Comparison of ENCODE assay signal across 8 mouse cellular contexts in genomic region chr6:124965747-124966146, GRCm38 (mm10). TPM values are rescaled to one million over a fixed set of nuclear protein-coding genes. Genes with fewer than 3 reads are reported as not detected.
A peak's percentile ranks its signal among the peaks of the same experiment; 100 is the strongest.
DNase-seq lines count a peak whose midpoint lies in the region; ATAC-seq and TF ChIP-seq lines count a peak whose summit lies in the region.

No protein-coding gene starts in this region.

- peaks cover 48% of the 10 kb centered on the region for H3K79me2 ChIP-seq in C2C12 (ENCODE audit: control insufficient read depth, insufficient read depth)

- H3K4me1 ChIP-seq in heart, embryonic 11.5 days (ENCODE audit: control insufficient read depth, insufficient read depth, low read length): peaks cover 6% of the 10 kb centered on the region
- H3K4me1 ChIP-seq in embryonic facial prominence, embryonic 14.5 days (ENCODE audit: control insufficient read depth, insufficient read depth, low read length): peaks cover 14% of the 10 kb centered on the region
- H3K4me1 ChIP-seq in limb, embryonic 15.5 days: peaks cover 17% of the 10 kb centered on the region; the same call in 1 of the 2 replicates

- TF ChIP-seq CTCF in C2C12 (IDR thresholded peaks at IDR 0.05; ENCODE audit: control insufficient read depth, insufficient read depth, insufficient read length): no peak

- peaks cover 26% of the 10 kb centered on the region for H3K79me3 ChIP-seq in C2C12 (ENCODE audit: low read depth)

- 15% methylated on average over 15 of the region's 15 CpGs for WGBS in heart, embryonic 11.5 days (ENCODE audit: insufficient replicate concordance)
- WGBS in embryonic facial prominence, embryonic 14.5 days: 12% methylated on average over 15 of the region's 15 CpGs
- 13% methylated on average over 15 of the region's 15 CpGs for WGBS in limb, embryonic 15.5 days

- H3K4me3 ChIP-seq in heart, embryonic 11.5 days (ENCODE audit: low read depth, low read length): peak overlapping the region; percentile 70
- H3K4me3 ChIP-seq in C2C12 (ENCODE audit: insufficient read depth, poor library complexity, severe bottlenecking): peak overlapping the region; percentile 85
- H3K4me3 ChIP-seq in embryonic facial prominence, embryonic 14.5 days (ENCODE audit: low read depth, low read length): peak overlapping the region; percentile 65
- peak overlapping the region; percentile 62 for H3K4me3 ChIP-seq in limb, embryonic 15.5 days

- peak overlapping the region; percentile 87 for H3ac ChIP-seq in C2C12 (ENCODE audit: control insufficient read depth, insufficient read length, low read depth)

- peak overlapping the region; percentile 86 for H3K9ac ChIP-seq in heart, embryonic 11.5 days (ENCODE audit: low read depth, low read length)
- peak overlapping the region; percentile 89 for H3K9ac ChIP-seq in embryonic facial prominence, embryonic 14.5 days (ENCODE audit: low read depth, low read length)
- H3K9ac ChIP-seq in limb, embryonic 15.5 days: peak overlapping the region; percentile 77

- no peak for DNase-seq in heart, postnatal 36 days
- DNase-seq in embryonic facial prominence, embryonic 14.5 days (ENCODE audit: low spot score): no peak
- no peak for DNase-seq in adrenal gland, postnatal 4 days (ENCODE audit: low spot score in 2 of 2)
- no peak for DNase-seq in gastrocnemius, postnatal 36 days

- H3K36me3 ChIP-seq in heart, embryonic 11.5 days (ENCODE audit: control insufficient read depth, insufficient read depth, low read length): peaks cover 4% of the 10 kb centered on the region
- peaks cover 29% of the 10 kb centered on the region for H3K36me3 ChIP-seq in C2C12 (ENCODE audit: control insufficient read depth, insufficient read depth)
- H3K36me3 ChIP-seq in embryonic facial prominence, embryonic 14.5 days (ENCODE audit: control insufficient read depth, insufficient read depth, low read length): peaks cover 23% of the 10 kb centered on the region
- peaks cover 16% of the 10 kb centered on the region for H3K36me3 ChIP-seq in limb, embryonic 15.5 days

- intact Hi-C loops in heart, postnatal 36 days (cut with DNase I): loop anchor here (1.0 to 10.0 kb wide), 5 partner anchors 33 to 111 kb away; partner anchors contain the start of genes Ing4, P3h3 and Zfp384
- intact Hi-C loops in gastrocnemius, postnatal 36 days (cut with DNase I): loop anchor here (2.0 kb wide), 1 partner anchor 63 kb away; no protein-coding TSS in a partner anchor

- H3K4me2 ChIP-seq in heart, embryonic 11.5 days: peak overlapping the region; percentile 95
- peak overlapping the region; percentile 78 for H3K4me2 ChIP-seq in embryonic facial prominence, embryonic 14.5 days (ENCODE audit: low read depth, low read length)
- H3K4me2 ChIP-seq in limb, embryonic 15.5 days: peak overlapping the region; percentile 92

- no peaks in the 10 kb centered on the region for H3K27me3 ChIP-seq in heart, embryonic 11.5 days (ENCODE audit: control insufficient read depth, insufficient read depth, low read length)
- no peaks in the 10 kb centered on the region for H3K27me3 ChIP-seq in C2C12 (ENCODE audit: control insufficient read depth, insufficient read depth, insufficient read length)
- no peaks in the 10 kb centered on the region for H3K27me3 ChIP-seq in embryonic facial prominence, embryonic 14.5 days (replicated peaks; ENCODE audit: control insufficient read depth, insufficient read depth, low read length)
- H3K27me3 ChIP-seq in limb, embryonic 15.5 days: no peaks in the 10 kb centered on the region

- H3K9me3 ChIP-seq in heart, embryonic 11.5 days (replicated peaks; ENCODE audit: control insufficient read depth, low read length): no peaks in the 10 kb centered on the region
- H3K9me3 ChIP-seq in embryonic facial prominence, embryonic 14.5 days (ENCODE audit: control insufficient read depth, low read length): peaks cover 9% of the 10 kb centered on the region
- H3K9me3 ChIP-seq in limb, embryonic 15.5 days: no peaks in the 10 kb centered on the region

- ATAC-seq in heart, embryonic 11.5 days (replicated peaks; ENCODE audit: insufficient number of reproducible peaks, low FRiP score, low TSS enrichment): no peak
- ATAC-seq in embryonic facial prominence, embryonic 14.5 days (ENCODE audit: low read depth): no peak
- no peak for ATAC-seq in limb, embryonic 15.5 days (ENCODE audit: insufficient number of reproducible peaks, low FRiP score, low TSS enrichment, low read depth)
- no peak for ATAC-seq in megakaryocyte-erythroid progenitor cell, adult 5-6 weeks (replicated peaks; ENCODE audit: low FRiP score, low TSS enrichment, poor library complexity, severe bottlenecking)

- H3K27ac ChIP-seq in heart, embryonic 11.5 days (ENCODE audit: low read depth, low read length): peak overlapping the region; percentile 85
- peak overlapping the region; percentile 88 for H3K27ac ChIP-seq in embryonic facial prominence, embryonic 14.5 days (replicated peaks; ENCODE audit: low read depth, low read length)
- peak overlapping the region; percentile 93 for H3K27ac ChIP-seq in limb, embryonic 15.5 days

TF ChIP-seq in C2C12, 6 proteins besides CTCF, POLR2A, EP300 and RAD21:
- TF ChIP-seq MYOD1 (IDR thresholded peaks at IDR 0.05; ENCODE audit: control insufficient read depth, insufficient read length, low read depth) (no peak), FOSL1 (IDR thresholded peaks at IDR 0.05; ENCODE audit: insufficient read depth, low read length, poor library complexity, severe bottlenecking) (no peak), USF1 (IDR thresholded peaks at IDR 0.05; ENCODE audit: low read depth) (no peak), MAX (IDR thresholded peaks at IDR 0.05) (no peak), CEBPB (IDR thresholded peaks at IDR 0.05; ENCODE audit: low read depth) (no peak), MYOG (IDR thresholded peaks at IDR 0.05; ENCODE audit: control insufficient read depth, extremely low read depth, insufficient read length) (no peak)

RNA-seq across cellular contexts. Expression of gene Cops7a, which starts 0.4 kb away (rescaled TPM):
- 134 and 142 TPM in 2 replicates for polyA plus RNA-seq in heart, embryonic 11.5 days (2014; fragmentation: Nextera tagmentation; extraction: Ambion mirVana)
- 10 to 100 TPM; 93.6 to 98.8 TPM for total RNA-seq in heart, postnatal 36 days (2021)
- 165 TPM for polyA plus RNA-seq in C2C12 (2012; fragmentation: generic; extraction: Trizol)
- polyA plus RNA-seq in embryonic facial prominence, embryonic 14.5 days (2014; fragmentation: Nextera tagmentation; extraction: Ambion mirVana): 138 and 141 TPM in 2 replicates
- polyA plus RNA-seq in limb, embryonic 15.5 days (2015; fragmentation: Nextera tagmentation; extraction: Ambion mirVana): 146 and 160 TPM in 2 replicates
- total RNA-seq in megakaryocyte-erythroid progenitor cell, adult 5-6 weeks (2014; fragmentation: Nextera tagmentation): 71.0 and 117 TPM in 2 replicates
- 46.8 and 57.5 TPM in 2 replicates for total RNA-seq in megakaryocyte-erythroid progenitor cell, adult 5-6 weeks (2017)
- total RNA-seq in adrenal gland, postnatal 4 days (2021): 100 to 1,000 TPM; 143 to 151 TPM
- total RNA-seq in gastrocnemius, postnatal 36 days (2021): 100 to 1,000 TPM in 1 of 2 experiments, 10 to 100 TPM in 1; 98.3 to 107 TPM

RNA-seq across cellular contexts. Expression of gene Pianp, which starts 30.7 kb away (rescaled TPM):
- polyA plus RNA-seq in heart, embryonic 11.5 days (2014; fragmentation: Nextera tagmentation; extraction: Ambion mirVana): 0.41 TPM in 1 of 2 replicates, not detected in the other
- total RNA-seq in heart, postnatal 36 days (2021): 1 to 10 TPM in 1 of 2 experiments, under 1 TPM in 1; 0.81 to 1.0 TPM
- 1.1 TPM for polyA plus RNA-seq in C2C12 (2012; fragmentation: generic; extraction: Trizol)
- polyA plus RNA-seq in embryonic facial prominence, embryonic 14.5 days (2014; fragmentation: Nextera tagmentation; extraction: Ambion mirVana): 5.0 and 7.2 TPM in 2 replicates
- polyA plus RNA-seq in limb, embryonic 15.5 days (2015; fragmentation: Nextera tagmentation; extraction: Ambion mirVana): 20.8 and 21.3 TPM in 2 replicates
- not detected in 2 replicates for total RNA-seq in megakaryocyte-erythroid progenitor cell, adult 5-6 weeks (2014; fragmentation: Nextera tagmentation)
- total RNA-seq in megakaryocyte-erythroid progenitor cell, adult 5-6 weeks (2017): not detected in 2 replicates
- 10 to 100 TPM in 1 of 2 experiments, 1 to 10 TPM in 1; 6.2 to 11.1 TPM for total RNA-seq in adrenal gland, postnatal 4 days (2021)
- 1 to 10 TPM in 1 of 2 experiments, under 1 TPM in 1; 0.10 to 1.3 TPM for total RNA-seq in gastrocnemius, postnatal 36 days (2021)

RNA-seq across cellular contexts. Expression of gene Mlf2, which starts 34.6 kb away (rescaled TPM):
- polyA plus RNA-seq in heart, embryonic 11.5 days (2014; fragmentation: Nextera tagmentation; extraction: Ambion mirVana): 326 and 347 TPM in 2 replicates
- total RNA-seq in heart, postnatal 36 days (2021): 100 to 1,000 TPM; 195 to 197 TPM
- 547 TPM for polyA plus RNA-seq in C2C12 (2012; fragmentation: generic; extraction: Trizol)
- 346 and 352 TPM in 2 replicates for polyA plus RNA-seq in embryonic facial prominence, embryonic 14.5 days (2014; fragmentation: Nextera tagmentation; extraction: Ambion mirVana)
- polyA plus RNA-seq in limb, embryonic 15.5 days (2015; fragmentation: Nextera tagmentation; extraction: Ambion mirVana): 352 and 365 TPM in 2 replicates
- total RNA-seq in megakaryocyte-erythroid progenitor cell, adult 5-6 weeks (2014; fragmentation: Nextera tagmentation): 103 and 117 TPM in 2 replicates
- total RNA-seq in megakaryocyte-erythroid progenitor cell, adult 5-6 weeks (2017): 59.2 and 99.1 TPM in 2 replicates
- 100 to 1,000 TPM; 257 to 265 TPM for total RNA-seq in adrenal gland, postnatal 4 days (2021)
- 100 to 1,000 TPM; 201 to 209 TPM for total RNA-seq in gastrocnemius, postnatal 36 days (2021)

RNA-seq across cellular contexts. Expression of gene Zfp384, which starts 43.2 kb away (rescaled TPM):
- 7.1 and 9.9 TPM in 2 replicates for polyA plus RNA-seq in heart, embryonic 11.5 days (2014; fragmentation: Nextera tagmentation; extraction: Ambion mirVana)
- 10 to 100 TPM; 19.6 to 21.6 TPM for total RNA-seq in heart, postnatal 36 days (2021)
- polyA plus RNA-seq in C2C12 (2012; fragmentation: generic; extraction: Trizol): 27.8 TPM
- polyA plus RNA-seq in embryonic facial prominence, embryonic 14.5 days (2014; fragmentation: Nextera tagmentation; extraction: Ambion mirVana): 10.4 and 11.9 TPM in 2 replicates
- 16.9 and 17.9 TPM in 2 replicates for polyA plus RNA-seq in limb, embryonic 15.5 days (2015; fragmentation: Nextera tagmentation; extraction: Ambion mirVana)
- 67.0 and 86.8 TPM in 2 replicates for total RNA-seq in megakaryocyte-erythroid progenitor cell, adult 5-6 weeks (2014; fragmentation: Nextera tagmentation)
- 18.5 and 18.6 TPM in 2 replicates for total RNA-seq in megakaryocyte-erythroid progenitor cell, adult 5-6 weeks (2017)
- 10 to 100 TPM; 60.6 to 67.6 TPM for total RNA-seq in adrenal gland, postnatal 4 days (2021)
- 10 to 100 TPM; 20.3 to 22.8 TPM for total RNA-seq in gastrocnemius, postnatal 36 days (2021)

RNA-seq across cellular contexts. Expression of gene Ptms, which starts 45.8 kb away (rescaled TPM):
- polyA plus RNA-seq in heart, embryonic 11.5 days (2014; fragmentation: Nextera tagmentation; extraction: Ambion mirVana): 138 and 158 TPM in 2 replicates
- total RNA-seq in heart, postnatal 36 days (2021): 100 to 1,000 TPM; 192 to 194 TPM
- 1,903 TPM for polyA plus RNA-seq in C2C12 (2012; fragmentation: generic; extraction: Trizol)
- polyA plus RNA-seq in embryonic facial prominence, embryonic 14.5 days (2014; fragmentation: Nextera tagmentation; extraction: Ambion mirVana): 255 and 263 TPM in 2 replicates
- polyA plus RNA-seq in limb, embryonic 15.5 days (2015; fragmentation: Nextera tagmentation; extraction: Ambion mirVana): 241 and 331 TPM in 2 replicates
- total RNA-seq in megakaryocyte-erythroid progenitor cell, adult 5-6 weeks (2014; fragmentation: Nextera tagmentation): 5.3 and 30.7 TPM in 2 replicates
- total RNA-seq in megakaryocyte-erythroid progenitor cell, adult 5-6 weeks (2017): 21.6 and 22.1 TPM in 2 replicates
- 100 to 1,000 TPM; 692 to 728 TPM for total RNA-seq in adrenal gland, postnatal 4 days (2021)
- 100 to 1,000 TPM; 101 to 129 TPM for total RNA-seq in gastrocnemius, postnatal 36 days (2021)
